Comparison of ENCODE assay signal across 10 mouse cellular contexts in genomic region chr19:16049646-16050045, GRCm38 (mm10).
DNase-seq lines count a peak whose midpoint lies in the region; ATAC-seq and TF ChIP-seq lines count a peak whose summit lies in the region.
"Had no signal": no experiment of that assay in that cellular context is flagged by ENCODE, and none has a peak within 500 bp of the region (broad histone marks: within the 10 kb centered on the region; RNA-seq: fewer than 3 reads in every experiment).

No protein-coding gene starts in this region.

- peaks cover 29% of the 10 kb centered on the region for H3K4me1 ChIP-seq in forebrain, embryonic 10.5 days
- no peaks in the 10 kb centered on the region for H3K4me1 ChIP-seq in intestine, postnatal 0 days (replicated peaks; ENCODE audit: control insufficient read depth, insufficient read depth, low read length)
- no peaks in the 10 kb centered on the region for H3K4me1 ChIP-seq in neural tube, embryonic 12.5 days

- no peaks in the 10 kb centered on the region for H3K9me3 ChIP-seq in forebrain, embryonic 10.5 days
- H3K9me3 ChIP-seq in intestine, postnatal 0 days (ENCODE audit: control insufficient read depth), result no peaks in the 10 kb centered on the region
- H3K9me3 ChIP-seq in neural tube, embryonic 12.5 days, result no peaks in the 10 kb centered on the region

- no peak overlapping the region for H3K9ac ChIP-seq in intestine, postnatal 0 days (ENCODE audit: low read depth, low read length)
- no peak overlapping the region for H3K9ac ChIP-seq in neural tube, embryonic 12.5 days

- intact Hi-C loops in left cerebral cortex, adult 2 months (cut with DNase I), result no loop called here
- intact Hi-C loops in left cerebral cortex, postnatal 10 days (cut with DNase I), result no loop called here

- peak overlapping the region; percentile 87 for H3K27ac ChIP-seq in left cerebral cortex, adult 2 months
- peak overlapping the region; percentile 76; the same call in 1 of the 2 replicates for H3K27ac ChIP-seq in forebrain, embryonic 10.5 days
- no peak overlapping the region for H3K27ac ChIP-seq in intestine, postnatal 0 days (ENCODE audit: low read depth, low read length)
- H3K27ac ChIP-seq in neural tube, embryonic 12.5 days, result no peak overlapping the region

- 13% methylated on average over 3 of the region's 3 CpGs for whole genome bisulfite sequencing in forebrain, embryonic 10.5 days
- 21% methylated on average over 3 of the region's 3 CpGs for WGBS in intestine, postnatal 0 days
- WGBS in neural tube, embryonic 12.5 days, result 16% methylated on average over 3 of the region's 3 CpGs

- peaks cover 15% of the 10 kb centered on the region; the same call in 1 of the 2 replicates for H3K27me3 ChIP-seq in forebrain, embryonic 10.5 days (ENCODE audit: poor library complexity, severe bottlenecking)
- H3K27me3 ChIP-seq in intestine, postnatal 0 days (replicated peaks; ENCODE audit: control insufficient read depth, insufficient read depth, low read length), result no peaks in the 10 kb centered on the region
- H3K27me3 ChIP-seq in neural tube, embryonic 12.5 days (replicated peaks), result no peaks in the 10 kb centered on the region

- H3K4me2 ChIP-seq in intestine, postnatal 0 days (replicated peaks; ENCODE audit: low read depth), result peak overlapping the region; percentile 65
- peak overlapping the region; percentile 56 for H3K4me2 ChIP-seq in neural tube, embryonic 12.5 days (replicated peaks)

- no peak for DNase-seq in left cerebral cortex, adult 2 months (ENCODE audit: extremely low spot score in 1 of 2, low spot score in 2 of 2)
- no peak for DNase-seq in left cerebral cortex, postnatal 10 days (ENCODE audit: extremely low spot score in 1 of 2, low spot score in 2 of 2)
- no peak for DNase-seq in forebrain, embryonic 10.5 days (ENCODE audit: extremely low spot score, low spot score)
- DNase-seq in testis, postnatal 14 days (ENCODE audit: low spot score), result no peak
- DNase-seq in urinary bladder, postnatal 14 days (ENCODE audit: low spot score), result no peak
- DNase-seq in urinary bladder, postnatal 4 days (ENCODE audit: low spot score in 2 of 2), result no peak
- DNase-seq: cerebellum, adult 11 months had no signal

- H3K4me3 ChIP-seq in left cerebral cortex, adult 2 months, result peak overlapping the region; percentile 49
- peak overlapping the region; percentile 47 for H3K4me3 ChIP-seq in forebrain, embryonic 10.5 days
- peak overlapping the region; percentile 37 for H3K4me3 ChIP-seq in intestine, postnatal 0 days (ENCODE audit: low read depth, low read length)
- no peak overlapping the region for H3K4me3 ChIP-seq in neural tube, embryonic 12.5 days

- no peak for TF ChIP-seq CTCF in left cerebral cortex, adult 2 months (IDR thresholded peaks at IDR 0.05)
- no peak for TF ChIP-seq CTCF in intestine, postnatal 0 days (IDR thresholded peaks at IDR 0.05; ENCODE audit: low read depth)

- no peak for ATAC-seq in intestine, postnatal 0 days
- no peak for ATAC-seq in neural tube, embryonic 12.5 days (ENCODE audit: low FRiP score, low read depth)
- ATAC-seq: Patski had no signal

- H3K36me3 ChIP-seq in forebrain, embryonic 10.5 days (replicated peaks), result no peaks in the 10 kb centered on the region
- no peaks in the 10 kb centered on the region for H3K36me3 ChIP-seq in intestine, postnatal 0 days (ENCODE audit: control insufficient read depth, insufficient read depth)
- no peaks in the 10 kb centered on the region for H3K36me3 ChIP-seq in neural tube, embryonic 12.5 days

Comparison
In these comparisons a context has a peak if more than half of its experiments do, and no peak if none do; other contexts are left out.
1. H3K27ac ChIP-seq: peak in left cerebral cortex, adult 2 months (single experiment) and forebrain, embryonic 10.5 days (single experiment); none in intestine, postnatal 0 days (single experiment) and neural tube, embryonic 12.5 days (single experiment).